Mouse (Mus musculus) kidney, postnatal 10 days (tissue): ENCODE measurements at regions not wholly inside any gene's neighbourhood (a gene's known extent, or its start where the extent isn't known, plus 50 kb on each side); places are given as distances from the start of the nearest gene placed in this dataset.

Experiments
- DNase-seq: peaks from one replicate; pipeline ENCODE4 v3.0.0; 2021; ENCODE audit warnings: mixed read lengths

DNA sequence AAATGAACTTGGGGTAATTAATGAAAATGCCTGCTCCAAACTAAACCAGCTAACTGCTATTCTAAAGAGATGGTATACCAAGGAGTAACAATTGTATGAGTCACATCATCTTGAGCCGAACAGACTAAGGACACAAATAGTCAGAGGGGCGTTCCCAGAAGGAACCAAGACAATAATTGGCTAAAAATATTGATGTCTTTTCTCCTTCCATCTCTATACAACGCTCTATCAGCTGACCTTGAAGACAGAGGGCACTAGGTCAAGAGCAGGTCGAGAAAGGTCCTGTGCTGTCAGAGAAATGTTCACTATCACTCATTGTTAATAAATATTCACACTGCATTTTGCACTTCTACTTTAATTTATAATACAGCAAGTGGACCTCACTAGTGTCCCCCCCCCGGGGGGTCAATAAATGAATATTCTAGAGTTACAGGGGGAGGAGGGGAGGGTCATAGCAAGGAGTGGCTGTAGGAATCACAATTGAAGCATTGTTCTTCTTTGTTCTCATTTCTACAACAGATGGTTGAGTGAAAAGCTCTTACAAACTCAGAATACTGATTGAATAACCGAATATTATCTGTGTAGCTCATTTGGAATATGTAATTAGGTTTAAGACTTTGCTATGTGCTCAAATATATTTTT, 851.5 kb downstream of the D3Ertd751e start:
- DNase-seq: no peak

DNA sequence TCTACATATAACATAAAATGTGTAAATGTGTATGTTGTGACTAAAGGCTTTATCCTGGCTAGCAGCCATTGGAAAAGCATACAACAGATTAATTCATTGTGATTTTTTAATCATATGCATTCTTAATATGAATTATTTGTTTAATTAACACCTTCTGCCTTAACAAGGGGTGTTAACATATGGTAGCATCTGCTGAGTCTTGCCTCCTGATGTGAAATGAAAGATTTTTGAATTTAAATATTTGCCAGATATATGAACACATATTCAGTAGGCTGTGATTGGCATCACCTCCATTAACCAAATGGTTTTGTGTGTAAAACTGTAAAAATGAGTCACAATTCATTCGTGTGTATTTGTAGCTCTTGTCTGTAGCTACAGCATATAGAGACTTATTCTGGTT, 854.3 kb downstream of the D3Ertd751e start:
- no peak for DNase-seq
